Mouse (Mus musculus) liver, embryonic 14.5 days (tissue): ENCODE data around the gene Itgb3bp. TPM values are rescaled to one million over a fixed set of nuclear protein-coding genes. Genes with fewer than 3 reads are reported as not detected.

ENCODE experiments used
- ATAC-seq: fragments of 200-750 bp; cut with Nextera tagmentation; 2 replicates; pipeline ENCODE4 v1.8.0; 2017; ENCODE audit warnings: moderate number of reproducible peaks, mild to moderate bottlenecking, moderate library complexity; ENCODE audit not compliant: insufficient read depth
- DNase-seq, 3 experiments: peaks; one replicate each; pipeline ENCODE4 v3.0.0-alpha.2; 2012 to 2013; ENCODE audit warnings: low read depth in 3 of 3, low spot score in 3 of 3
- H3K27ac ChIP-seq: fragments of 300-500 bp; sonication (generic); 2 replicates; pipeline ENCODE4 v1.5.1; 2014; ENCODE audit warnings: moderate library complexity, mild to moderate bottlenecking, control low read depth, inconsistent platforms
- H3K27me3 ChIP-seq: fragments of 300-500 bp; sonication (generic); 2 replicates; pipeline ENCODE4 v1.6.1; 2014; ENCODE audit warnings: mild to moderate bottlenecking, low read length, moderate library complexity; ENCODE audit not compliant: control insufficient read depth, insufficient read depth
- H3K36me3 ChIP-seq: fragments of 300-500 bp; sonication (generic); replicated peaks from 2 replicates; pipeline ENCODE4 v1.6.1; 2014; ENCODE audit warnings: low read depth; ENCODE audit not compliant: control insufficient read depth, insufficient read depth
- H3K4me1 ChIP-seq, 2 experiments: fragments of 200-500 bp in 1 of 2; fragments of 300-500 bp in 1 of 2; sonication (generic) in 1 of 2; replicated peaks; 2 replicates each; pipeline ENCODE4 v1.6.1; 2012 to 2014; ENCODE audit warnings: antibody characterized with exemption in 1 of 2, inconsistent platforms in 1 of 2, low read length in 1 of 2; ENCODE audit not compliant: control insufficient read depth in 2 of 2, insufficient read depth in 2 of 2
- H3K4me2 ChIP-seq: fragments of 300-500 bp; sonication (generic); 2 replicates; pipeline ENCODE4 v1.6.1; 2014; ENCODE audit warnings: low read depth, mild to moderate bottlenecking, control low read depth, moderate library complexity
- H3K4me3 ChIP-seq, 2 experiments: fragments of 200-500 bp in 1 of 2; fragments of 300-500 bp in 1 of 2; sonication (generic) in 1 of 2; 2 replicates each; pipeline ENCODE4 v1.5.1; 2012 to 2014; ENCODE audit warnings: low read depth in 2 of 2, low read length in 2 of 2, mild to moderate bottlenecking in 2 of 2, control low read depth in 1 of 2, inconsistent platforms in 1 of 2, moderate library complexity in 1 of 2; ENCODE audit not compliant: insufficient read depth in 1 of 2
- H3K9ac ChIP-seq: fragments of 300-500 bp; sonication (generic); replicated peaks from 2 replicates; pipeline ENCODE4 v1.6.1; 2014; ENCODE audit warnings: mild to moderate bottlenecking, control low read depth, moderate library complexity
- H3K9me3 ChIP-seq: fragments of 300-500 bp; sonication (generic); 2 replicates; pipeline ENCODE4 v1.6.1; 2016; ENCODE audit warnings: low read length, mixed read lengths; ENCODE audit not compliant: control insufficient read depth
- CTCF ChIP-seq: IDR thresholded peaks from 2 replicates; pipeline ENCODE4 v1.5.1; 2016; ENCODE audit warnings: antibody characterized with exemption, low read depth, control low read depth
- EP300 ChIP-seq: IDR thresholded peaks from 2 replicates; pipeline ENCODE4 v1.6.1; 2016; ENCODE audit warnings: antibody characterized with exemption, low read depth
- WGBS: fragments of 180-500 bp; shearing (Covaris S2); extraction: QIAGEN DNeasy Blood & Tissue Kit; methylation state at CpG from one replicate; pipeline ENCODE4 v1.1.7; 2014; ENCODE audit not compliant: insufficient replicate concordance; 5-methylcytosine and 5-hydroxymethylcytosine counted together
- polyA plus RNA-seq, 2 experiments: library from polyadenylated mRNA; depleted of rRNA in 1 of 2; stranded (reverse) in 1 of 2; unstranded in 1 of 2; fragments of >200 nt; fragmentation: Nextera tagmentation in 1 of 2; extraction: Ambion mirVana in 1 of 2; gene quantifications; 2 replicates each; pipeline versions ENCODE4 v1.2.1 to v1.2.3; 2012 to 2014

The Itgb3bp gene
- polyA plus RNA-seq, 2 experiments = 4.6 to 24.8 TPM

DNA sequence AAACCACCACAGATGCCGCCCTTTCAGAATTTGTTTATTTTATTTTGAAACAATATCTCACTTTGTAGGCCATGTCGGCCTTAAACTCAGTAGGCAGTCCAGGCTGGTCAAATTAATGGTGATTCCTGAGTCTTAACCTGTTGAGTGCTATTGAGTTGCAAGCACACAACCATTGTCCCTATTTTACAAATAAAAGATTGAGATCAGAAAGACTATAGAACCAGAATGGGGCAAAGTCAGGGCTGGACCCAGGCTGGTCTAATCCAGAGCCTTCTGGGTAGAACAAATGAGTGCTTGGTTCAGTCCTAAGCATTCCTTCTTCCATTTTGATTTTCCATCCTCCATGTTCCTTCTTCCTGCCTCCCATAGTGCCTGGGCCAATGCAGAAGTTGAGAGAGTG is 16.9 kb upstream of the Itgb3bp start:
- ATAC-seq (no peak), DNase-seq (no peak)
- no peak for TF ChIP-seq CTCF
- no peak for TF ChIP-seq EP300
- Histone ChIP-seq H3K36me3 (no peaks in the 10 kb centered on the region), H3K9me3 (no peaks in the 10 kb centered on the region), H3K9ac (no peak overlapping the region), H3K4me1 (no peaks in the 10 kb centered on the region), H3K27me3 (no peaks in the 10 kb centered on the region), H3K27ac (no peak overlapping the region), H3K4me3 (no peak overlapping the region), H3K4me2 (no peak overlapping the region)
- WGBS = 63% methylated on average over 2 of the region's 2 CpGs

GRCm38 (mm10) chr4:99945011-99945410 is 15.4 kb upstream of the Itgb3bp start:
- Histone ChIP-seq H3K27me3 (no peaks in the 10 kb centered on the region), H3K4me3 (no peak overlapping the region), H3K27ac (no peak overlapping the region), H3K9me3 (no peaks in the 10 kb centered on the region), H3K4me1 (no peaks in the 10 kb centered on the region), H3K9ac (no peak overlapping the region), H3K4me2 (no peak overlapping the region), H3K36me3 (no peaks in the 10 kb centered on the region)
- DNase-seq (no peak), ATAC-seq (no peak)
- WGBS = 74% methylated on average over 7 of the region's 7 CpGs
- TF ChIP-seq EP300 = no peak

GRCm38 (mm10) chr4:99944606-99945005 is 15.0 kb upstream of the Itgb3bp start:
- peaks cover 0 to under 1% of the 10 kb centered on the region in 2 experiments; a peak in 1 of 4 replicates for H3K4me1 ChIP-seq
- no peaks in the 10 kb centered on the region for H3K36me3 ChIP-seq
- no peaks in the 10 kb centered on the region for H3K27me3 ChIP-seq
- DNase-seq (no peak), ATAC-seq (no peak)
- H3K27ac ChIP-seq = no peak overlapping the region
- TF ChIP-seq CTCF (no peak), EP300 (no peak)
- no peak overlapping the region for H3K4me3 ChIP-seq
- no peak overlapping the region for H3K9ac ChIP-seq
- 41% methylated on average over 2 of the region's 2 CpGs for WGBS
- H3K4me2 ChIP-seq = no peak overlapping the region
- no peaks in the 10 kb centered on the region for H3K9me3 ChIP-seq

- no peak overlapping the region for H3K9ac ChIP-seq
- no peak overlapping the region for H3K4me3 ChIP-seq
- ATAC-seq (peak; percentile 34; the same call in 1 of the 2 replicates), DNase-seq (no peak)
- H3K9me3 ChIP-seq = no peaks in the 10 kb centered on the region
- 59% methylated on average over 10 of the region's 10 CpGs for whole genome bisulfite sequencing
- H3K4me1 ChIP-seq = peaks cover 0 to 3% of the 10 kb centered on the region in 2 experiments; a peak in 1 of 4 replicates
- H3K36me3 ChIP-seq = no peaks in the 10 kb centered on the region
- no peaks in the 10 kb centered on the region for H3K27me3 ChIP-seq
- H3K27ac ChIP-seq = no peak overlapping the region
- no peak overlapping the region for H3K4me2 ChIP-seq
- TF ChIP-seq EP300 (no peak), CTCF (peak; percentile 39)
These were observed 12.2 kb upstream of the Itgb3bp start for GRCm38 (mm10) chr4:99941655-99942414.

- no peak for ATAC-seq
- WGBS = 64% methylated on average over 16 of the region's 16 CpGs
These were observed 10.3 kb upstream of the Itgb3bp start for GRCm38 (mm10) chr4:99939711-99940505.

More at GRCm38 (mm10) chr4:99939711-99940505, 10.3 kb upstream of the Itgb3bp start:
- no peak overlapping the region for H3K4me3 ChIP-seq
- H3K4me2 ChIP-seq = no peak overlapping the region
- no peak for DNase-seq
- H3K27me3 ChIP-seq = no peaks in the 10 kb centered on the region
- TF ChIP-seq CTCF (no peak), EP300 (no peak)
- no peak overlapping the region for H3K9ac ChIP-seq
- H3K9me3 ChIP-seq = no peaks in the 10 kb centered on the region
- no peaks in the 10 kb centered on the region for H3K36me3 ChIP-seq
- no peak overlapping the region for H3K27ac ChIP-seq
- H3K4me1 ChIP-seq = peaks cover 0 to 3% of the 10 kb centered on the region in 2 experiments; a peak in 1 of 4 replicates
